Mouse (Mus musculus) adrenal gland, postnatal 4 days (tissue): ENCODE data around the gene Lmntd1. TPM values are rescaled to one million over a fixed set of nuclear protein-coding genes. Genes with fewer than 3 reads are reported as not detected.

Experiments used
- DNase-seq, 2 experiments: peaks; one replicate each; pipeline ENCODE4 v3.0.0; 2021 to 2022; ENCODE audit warnings: low spot score in 2 of 2, mixed read lengths in 2 of 2
- total RNA-seq, 2 experiments: library from RNA; stranded (reverse); gene quantifications; 2 replicates each; pipeline ENCODE4 v1.2.3; 2021

Gene Lmntd1
- total RNA-seq, 2 experiments from 2014 or later, result 2.9 to 3.9 TPM

GRCm38 (mm10) chr6:145607746-145608145, 6.4 kb downstream of the Lmntd1 start:
- no peak for DNase-seq

DNA sequence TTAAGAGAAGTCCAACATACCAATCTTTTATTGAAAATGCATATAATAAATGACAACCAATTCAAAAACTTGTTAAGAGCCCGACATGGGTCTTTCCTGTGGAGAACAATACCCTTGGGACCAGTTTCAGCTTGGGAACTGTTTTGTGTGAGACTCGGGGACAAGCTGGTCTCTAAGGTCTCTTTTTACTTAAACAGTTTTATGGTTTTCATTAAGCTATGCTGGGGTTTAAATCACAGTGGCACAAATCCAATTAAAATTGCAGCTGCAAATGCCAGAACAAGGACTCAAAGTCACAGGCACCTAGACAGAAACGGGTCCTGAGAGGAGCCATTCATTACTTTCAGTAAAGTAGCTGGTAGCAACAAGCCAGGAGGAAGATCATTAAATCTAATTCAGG, 8.9 kb downstream of the Lmntd1 start:
- DNase-seq, result no peak

- DNase-seq, result no peak
These were observed 9.5 kb downstream of the Lmntd1 start for GRCm38 (mm10) chr6:145604648-145605047.

GRCm38 (mm10) chr6:145604126-145604525, 10.0 kb downstream of the Lmntd1 start:
- no peak for DNase-seq

GRCm38 (mm10) chr6:145598794-145599555, 15.1 kb downstream of the Lmntd1 start:
- DNase-seq, result no peak

DNA sequence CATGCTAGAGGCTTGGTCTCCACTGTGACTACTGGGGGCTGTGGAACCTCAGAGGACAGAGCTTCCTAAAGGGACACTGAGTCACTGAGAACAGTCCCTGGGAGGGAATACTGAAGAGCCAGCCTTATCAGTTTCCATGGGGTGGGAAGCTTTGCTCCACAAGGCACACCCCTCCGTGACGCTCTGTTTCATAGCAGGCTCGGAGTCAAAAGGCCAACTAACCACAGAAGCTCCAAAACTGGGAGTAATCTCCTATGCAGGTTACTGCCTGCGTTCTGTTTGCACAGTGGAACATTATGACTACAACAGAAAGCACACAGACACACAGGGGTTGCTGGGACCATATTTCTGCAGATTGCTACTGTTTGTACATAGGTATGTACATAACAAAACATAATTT, 18.2 kb downstream of the Lmntd1 start:
- DNase-seq, result no peak

DNA sequence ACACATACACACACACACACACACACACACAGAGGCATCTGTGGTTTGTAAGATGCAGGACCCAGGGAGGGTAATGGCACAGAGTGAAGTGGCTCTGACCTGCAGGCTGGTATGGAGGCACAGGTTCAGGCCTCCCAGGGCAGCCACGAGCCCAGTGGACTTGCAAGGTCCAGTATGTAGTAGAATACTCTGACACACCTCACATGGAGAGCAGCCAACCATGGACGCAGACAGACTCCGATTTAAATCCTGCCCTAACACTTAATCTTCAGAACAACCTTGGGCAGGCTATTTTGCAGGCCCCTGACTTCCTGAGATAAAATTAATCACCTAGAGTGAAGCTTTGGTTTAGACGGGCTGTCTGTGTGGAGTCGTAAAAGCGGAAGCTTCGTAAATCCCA, 20.1 kb downstream of the Lmntd1 start:
- peak in 1 of 2 experiments; percentile 27 for DNase-seq

DNA sequence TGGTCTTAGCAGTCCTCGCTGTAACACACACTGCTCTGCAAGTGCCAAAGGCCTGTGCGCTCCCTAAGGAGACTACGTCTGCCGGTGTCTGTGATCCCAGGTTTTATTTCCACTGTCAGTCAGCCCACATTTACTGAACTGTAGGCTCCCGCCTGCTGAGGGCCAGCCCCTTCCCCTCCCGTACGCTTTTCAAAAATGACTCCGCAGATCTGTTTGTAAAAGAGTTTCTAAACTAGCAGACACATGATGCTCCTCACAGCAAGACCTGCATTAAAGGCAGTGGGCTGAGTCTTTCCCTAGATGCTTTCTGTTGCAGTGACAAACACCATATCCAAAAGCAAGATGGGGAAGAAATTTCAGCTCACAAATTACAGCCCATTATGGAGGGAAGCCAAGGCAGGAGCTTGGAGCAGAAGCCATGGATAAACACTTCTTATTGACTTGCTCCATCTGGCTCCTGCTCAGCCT, 21.6 kb downstream of the Lmntd1 start:
- DNase-seq, result no peak

- no peak for DNase-seq
These were observed 22.1 kb downstream of the Lmntd1 start for GRCm38 (mm10) chr6:145592036-145592435.

DNA sequence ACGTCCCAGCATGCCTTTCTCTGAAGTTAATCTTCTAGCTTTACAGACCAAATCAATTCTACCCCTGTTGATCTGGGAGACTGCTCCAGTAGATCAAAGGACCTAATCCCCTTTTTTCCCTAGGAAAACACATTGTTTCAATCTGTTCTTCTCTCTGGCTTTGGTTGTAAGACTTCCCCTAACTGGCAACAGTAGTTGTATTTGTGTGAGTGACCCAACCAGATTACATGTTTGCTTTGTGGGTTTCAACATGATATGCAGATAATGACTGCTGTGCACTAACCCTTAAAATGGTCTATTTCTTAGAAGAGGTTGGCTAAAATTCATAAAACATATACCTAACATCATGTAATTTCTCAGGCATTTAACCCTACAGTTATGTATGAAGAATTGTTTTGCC, 22.5 kb downstream of the Lmntd1 start:
- no peak for DNase-seq

DNA sequence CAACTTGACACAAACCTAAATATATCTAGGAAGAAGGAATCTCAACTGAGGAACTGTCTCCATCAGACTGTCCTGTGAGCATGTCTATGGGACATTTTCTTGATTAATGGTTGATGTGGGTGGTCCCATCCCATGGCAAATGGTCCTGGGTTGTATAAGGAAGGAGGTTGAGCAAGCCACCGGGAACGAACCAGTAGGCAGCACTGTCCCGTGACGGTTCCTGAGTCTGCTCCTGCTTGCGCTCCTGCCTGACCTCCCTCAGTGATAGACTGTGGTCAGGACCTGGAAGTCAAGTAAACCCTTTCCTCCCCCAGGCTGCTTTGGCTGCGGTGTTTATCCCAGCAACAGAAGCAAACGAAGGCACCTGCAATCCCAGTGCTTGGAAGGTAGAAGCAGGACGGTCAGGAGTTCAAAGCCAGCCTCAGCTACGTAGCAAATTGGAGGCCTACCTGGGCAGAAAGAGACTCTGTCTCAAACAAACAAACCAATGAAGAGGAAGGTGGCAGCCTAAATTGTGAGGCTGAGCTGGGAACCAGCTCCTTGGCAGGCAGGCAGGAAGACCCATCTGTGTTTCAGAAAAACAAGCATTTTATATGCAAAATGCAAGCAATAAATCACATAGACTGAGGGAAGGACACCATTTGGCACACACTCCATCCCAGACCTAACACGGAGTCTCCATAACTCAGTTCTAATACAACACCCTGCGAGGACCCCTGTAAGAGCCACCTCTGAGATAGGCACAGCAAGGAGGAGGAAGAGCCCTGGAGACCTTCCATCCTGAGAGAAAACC, 23.4 kb downstream of the Lmntd1 start:
- no peak for DNase-seq

DNA sequence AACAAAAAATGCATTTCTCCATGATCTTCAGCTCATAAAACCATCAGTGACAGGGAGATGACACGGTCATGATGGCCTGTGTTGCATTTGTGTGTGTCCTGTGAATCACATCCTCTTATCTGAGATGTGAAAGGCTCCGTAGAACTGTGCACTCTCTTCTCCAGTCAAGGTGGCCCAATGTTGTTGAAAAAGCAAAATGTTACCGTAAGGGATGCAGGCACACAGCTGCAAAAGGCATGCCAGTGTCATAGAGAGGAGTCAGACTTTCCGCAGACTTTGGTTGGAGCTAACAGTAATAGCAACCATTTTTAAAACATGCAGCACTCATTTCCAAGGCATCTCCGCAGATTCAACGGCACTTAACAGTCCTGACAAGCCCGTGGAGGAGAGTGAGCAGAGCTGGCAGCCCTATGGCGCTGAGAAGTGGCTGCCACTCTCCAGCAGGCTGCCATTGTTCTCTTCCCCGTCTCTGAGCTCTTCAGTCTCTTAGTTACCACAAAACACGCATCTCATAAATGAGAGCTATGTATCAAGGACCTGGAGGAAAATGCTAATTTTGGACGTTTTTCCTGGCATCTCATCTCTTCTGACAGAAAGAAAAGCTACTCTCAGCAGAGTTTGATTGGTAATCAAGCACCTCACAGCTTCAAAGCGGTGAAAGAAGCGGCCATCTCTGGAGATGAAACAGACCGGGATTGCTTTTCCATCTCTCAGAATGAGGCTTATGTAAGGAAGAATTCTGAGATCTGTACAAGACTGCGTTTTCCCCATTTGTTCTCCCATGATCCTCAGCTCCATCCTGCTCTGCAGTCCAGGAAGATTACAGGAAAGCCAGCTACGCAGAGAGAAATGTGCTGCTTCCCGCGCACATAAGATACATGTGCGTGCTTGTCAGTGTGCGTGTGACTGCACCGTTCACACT, 28.8 kb downstream of the Lmntd1 start:
- DNase-seq, result no peak

- DNase-seq, result no peak
These were observed 32.6 kb downstream of the Lmntd1 start for GRCm38 (mm10) chr6:145581366-145582170.

DNA sequence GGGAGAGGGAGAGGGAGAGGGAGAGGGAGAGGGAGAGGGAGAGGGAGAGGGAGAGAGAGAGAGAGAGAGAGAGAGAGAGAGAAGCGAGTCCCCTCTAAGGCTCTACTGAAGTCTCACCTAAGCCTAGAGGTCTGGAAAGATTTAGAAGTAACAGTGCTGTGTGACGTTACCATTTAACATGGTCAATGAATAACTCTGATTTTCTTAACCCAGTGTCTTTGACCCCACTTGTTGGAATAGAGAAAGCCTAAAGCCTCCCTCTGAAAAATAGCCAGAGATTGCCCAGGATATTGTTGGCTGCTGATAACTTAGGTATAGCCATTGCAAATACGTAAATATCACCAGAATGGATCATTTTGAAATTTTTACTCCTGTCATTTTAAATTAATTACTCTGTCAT, 34.4 kb downstream of the Lmntd1 start:
- no peak for DNase-seq

DNA sequence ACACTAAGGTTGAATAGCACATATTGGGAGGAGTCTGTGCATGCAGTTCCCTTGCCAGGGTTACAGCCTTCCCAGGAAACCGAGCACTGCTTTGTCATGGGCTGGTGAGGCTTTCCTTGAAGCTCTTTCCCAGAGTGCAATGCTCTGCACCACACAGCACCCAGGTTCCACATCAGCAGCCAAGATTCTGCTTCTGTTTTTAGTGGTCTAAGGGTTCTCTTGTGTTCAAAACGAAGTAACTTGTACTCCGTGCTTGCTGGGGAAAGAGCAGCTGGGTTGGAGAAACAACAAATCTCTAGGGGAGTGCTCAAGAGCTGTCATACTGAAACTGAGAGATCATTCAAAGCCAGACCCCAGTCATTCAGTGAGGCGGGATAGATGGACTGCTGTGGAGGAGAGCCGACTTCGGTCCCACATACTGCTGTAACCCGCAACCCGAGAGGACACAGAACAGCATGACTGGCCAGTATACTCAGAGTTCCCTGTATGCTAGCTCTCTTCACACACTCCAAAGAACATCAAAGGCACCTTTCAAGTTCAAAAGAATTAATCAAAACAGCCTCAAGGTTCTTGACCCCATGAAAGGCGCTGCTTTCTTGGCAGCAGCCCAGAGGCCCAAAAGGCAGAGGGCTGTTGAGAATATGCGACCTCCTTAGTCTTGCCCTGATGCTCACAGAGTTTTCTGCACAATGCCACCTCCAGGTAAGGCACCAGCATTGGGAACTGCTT, 35.5 kb downstream of the Lmntd1 start:
- DNase-seq, result peak in 1 of 2 experiments; percentile 44

GRCm38 (mm10) chr6:145576762-145577161, 37.4 kb downstream of the Lmntd1 start:
- DNase-seq, result no peak

DNA sequence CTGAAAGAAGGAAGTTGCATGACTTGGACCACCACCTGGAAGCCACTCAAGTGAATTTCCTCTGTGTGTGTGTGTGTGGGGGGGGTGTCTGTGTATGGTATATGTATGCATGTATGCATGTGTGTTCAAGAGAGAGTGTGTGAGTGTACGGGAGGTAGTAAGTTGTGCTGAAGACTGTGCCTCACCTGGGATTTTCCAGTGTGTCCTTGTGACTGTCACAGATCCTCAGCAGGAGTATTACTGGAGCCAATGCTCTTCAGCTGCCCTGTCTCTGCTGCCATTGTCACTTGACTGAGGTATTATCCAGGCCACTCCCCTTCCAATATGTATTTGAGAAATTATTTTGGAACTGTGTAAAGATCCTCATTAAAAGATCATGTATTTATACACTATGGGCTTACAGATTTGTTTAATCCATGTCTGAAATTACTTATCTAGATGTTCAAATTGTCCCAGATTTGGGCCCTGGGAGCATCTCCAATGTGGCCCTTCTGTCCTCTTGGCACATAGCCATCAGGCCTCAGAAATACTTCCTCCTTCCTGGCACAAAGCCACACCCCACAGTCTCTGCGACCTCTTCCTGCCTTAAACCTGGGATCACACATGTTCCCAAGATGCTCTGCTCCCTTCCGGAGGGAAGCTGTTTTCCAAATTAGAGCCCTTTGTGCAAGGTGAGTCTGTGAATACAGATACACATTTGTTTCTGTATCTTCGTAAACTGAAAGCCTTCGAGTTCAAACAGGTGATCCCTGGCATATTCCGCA, 40.7 kb downstream of the Lmntd1 start:
- no peak for DNase-seq

DNA sequence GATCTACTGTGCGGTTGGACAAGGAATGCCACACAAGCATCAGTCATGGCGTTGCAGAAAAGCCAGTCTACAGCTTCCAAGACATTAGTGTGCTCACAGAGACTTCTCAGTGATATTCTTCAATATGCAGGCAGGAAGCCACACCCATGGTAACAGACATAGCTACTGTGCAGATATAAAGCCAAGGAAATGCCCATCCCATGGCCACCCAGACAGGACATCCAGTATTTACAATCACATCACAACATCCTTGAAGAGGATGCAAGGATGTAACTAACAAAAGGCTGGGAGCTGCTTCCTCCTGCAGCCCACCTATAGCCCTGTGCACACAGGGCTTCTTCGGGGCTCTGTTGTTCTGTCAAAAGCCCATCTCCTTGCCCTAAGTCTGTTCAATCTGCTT, 45.4 kb downstream of the Lmntd1 start:
- DNase-seq, result no peak

- DNase-seq, result no peak
These were observed 46.3 kb downstream of the Lmntd1 start for GRCm38 (mm10) chr6:145567832-145568231.
